Mouse (Mus musculus) regulatory T cell (primary cell): Measurements from ENCODE around the gene Arhgap45.

Experiments used
- in situ Hi-C: fragments of 300-600 bp; cut with MboI, MseI; formaldehyde crosslinking; loops from one replicate; pipeline ENCODE4 v1.15.1; 2025; ENCODE audit warnings: high pct_unique_total_duplicates

Arhgap45 gene

GRCm38 (mm10) chr10:79986232-79986878, 30.1 kb upstream of the Arhgap45 start:
- in situ Hi-C loops = loop anchor here (5.0 to 10.0 kb wide), 2 partner anchors 128 to 156 kb away; partner anchors contain the start of genes Cbarp and Stk11

DNA sequence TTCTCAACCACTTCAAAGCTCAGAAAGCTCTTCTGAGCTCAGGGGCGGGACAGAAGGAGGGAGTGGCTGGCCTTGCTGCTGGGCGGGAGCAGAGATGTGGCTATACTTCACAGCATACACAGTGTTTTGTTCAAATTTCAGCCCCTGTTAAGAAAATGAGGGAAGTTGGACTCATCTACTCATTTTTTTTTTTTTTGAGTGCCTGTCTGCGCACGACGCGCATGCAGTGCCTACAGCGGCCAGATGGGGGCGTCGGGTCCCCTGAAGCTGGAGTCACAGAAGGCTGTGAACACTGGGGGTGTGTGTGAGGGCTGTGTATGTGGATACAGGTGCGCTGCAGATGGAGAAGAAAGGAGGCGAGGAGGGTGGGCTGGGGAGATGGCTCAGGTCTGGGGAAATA, 29.5 kb upstream of the Arhgap45 start:
- in situ Hi-C loops = loop anchor here (5.0 to 10.0 kb wide), 2 partner anchors 128 to 155 kb away; partner anchors contain the start of genes Cbarp and Stk11

DNA sequence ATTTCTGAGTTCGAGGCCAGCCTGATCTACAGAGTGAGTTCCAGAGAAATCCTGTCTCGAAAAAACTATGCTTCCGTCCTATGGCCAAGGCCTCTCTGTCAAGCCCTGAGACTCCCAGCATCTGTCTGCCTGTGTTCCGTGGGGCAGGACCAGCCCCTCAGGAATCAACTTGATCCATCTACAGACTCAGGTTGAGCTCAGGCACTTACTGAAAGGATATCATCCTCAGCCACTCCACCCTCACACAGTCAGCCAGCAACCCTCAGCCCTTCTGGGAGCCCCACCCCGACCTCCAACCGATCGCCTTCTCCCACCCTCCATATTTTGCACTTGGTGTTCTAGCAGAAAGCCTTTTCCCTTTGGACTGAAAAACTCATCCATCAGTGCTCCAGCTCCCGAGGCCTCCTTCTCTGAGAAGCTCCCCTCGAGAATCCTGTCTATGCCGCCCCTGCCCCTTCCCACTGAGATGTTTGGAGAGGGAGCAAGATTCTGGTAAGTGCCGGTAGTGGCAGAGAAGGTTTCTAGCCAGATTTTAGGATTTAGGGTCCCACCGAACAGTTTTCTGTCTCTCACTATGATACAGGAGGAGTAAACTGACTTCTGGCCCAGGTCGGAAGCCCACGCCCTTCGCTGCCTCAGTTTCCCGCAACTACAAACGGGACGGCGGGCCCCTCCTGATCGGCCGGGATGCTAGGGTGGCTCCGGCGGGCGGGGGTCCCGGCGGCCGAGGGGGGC, 28.5 kb upstream of the Arhgap45 start:
- in situ Hi-C loops = loop anchor here (5.0 to 10.0 kb wide), 2 partner anchors 127 to 154 kb away; partner anchors contain the start of genes Cbarp and Stk11

GRCm38 (mm10) chr10:79988506-79989271, 27.8 kb upstream of the Arhgap45 start, which contains the start of gene Cnn2:
Gene Cnn2, plus strand, starts transcription at chr10:79988584.
- in situ Hi-C loops = loop anchor here (5.0 to 10.0 kb wide), 2 partner anchors 126 to 154 kb away; partner anchors contain the start of genes Cbarp and Stk11

DNA sequence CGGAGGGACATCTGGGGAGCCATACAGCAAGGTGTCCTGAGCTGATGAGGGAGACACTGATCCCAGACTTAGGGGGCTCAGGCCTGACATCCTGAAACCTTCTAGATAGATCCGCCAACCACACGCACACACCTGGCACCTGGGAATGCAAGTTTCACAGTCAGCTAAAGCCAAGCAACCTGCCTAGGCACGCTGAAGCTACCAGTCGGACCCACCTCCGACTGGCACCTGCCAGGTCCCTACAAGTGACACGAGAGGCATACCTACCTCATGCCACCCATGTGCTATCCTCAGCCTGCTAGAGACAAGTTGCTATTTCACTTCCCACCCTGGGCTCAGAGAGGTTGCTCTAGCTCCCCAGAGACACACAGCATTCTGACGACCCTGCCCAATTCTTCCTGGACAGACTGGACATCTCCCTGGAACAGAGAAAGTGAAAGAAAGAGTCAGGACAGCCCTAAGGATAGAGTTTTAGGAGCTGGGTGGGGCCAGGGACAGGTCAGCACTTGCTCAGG, 27.1 kb upstream of the Arhgap45 start:
- in situ Hi-C loops = loop anchor here (5.0 to 10.0 kb wide), 2 partner anchors 125 to 153 kb away; partner anchors contain the start of genes Cbarp and Stk11

DNA sequence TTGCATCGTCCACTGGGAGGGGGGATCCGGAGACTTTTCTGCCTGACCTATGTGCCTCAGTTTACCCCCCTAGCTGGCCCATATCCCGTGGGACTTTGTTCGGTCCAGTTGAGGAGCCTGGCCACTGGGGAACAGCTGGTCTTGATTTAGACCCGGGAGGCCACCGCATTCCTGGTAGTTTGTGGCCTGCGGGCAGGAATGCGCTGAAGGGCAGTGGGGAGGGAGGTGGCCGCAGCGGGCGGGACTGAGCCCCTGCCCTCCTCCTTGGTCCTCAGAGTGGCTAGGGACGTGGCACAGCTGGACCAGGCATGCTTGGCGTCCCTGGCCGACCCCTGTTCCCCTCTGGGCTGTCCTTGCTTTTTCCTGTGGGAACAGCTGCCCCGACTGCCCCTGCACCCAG, 26.6 kb upstream of the Arhgap45 start:
- in situ Hi-C loops = loop anchor here (5.0 to 10.0 kb wide), 2 partner anchors 125 to 152 kb away; partner anchors contain the start of genes Cbarp and Stk11

- in situ Hi-C loops = no loop called here
These were observed 25.4 kb upstream of the Arhgap45 start for GRCm38 (mm10) chr10:79991099-79991498.

DNA sequence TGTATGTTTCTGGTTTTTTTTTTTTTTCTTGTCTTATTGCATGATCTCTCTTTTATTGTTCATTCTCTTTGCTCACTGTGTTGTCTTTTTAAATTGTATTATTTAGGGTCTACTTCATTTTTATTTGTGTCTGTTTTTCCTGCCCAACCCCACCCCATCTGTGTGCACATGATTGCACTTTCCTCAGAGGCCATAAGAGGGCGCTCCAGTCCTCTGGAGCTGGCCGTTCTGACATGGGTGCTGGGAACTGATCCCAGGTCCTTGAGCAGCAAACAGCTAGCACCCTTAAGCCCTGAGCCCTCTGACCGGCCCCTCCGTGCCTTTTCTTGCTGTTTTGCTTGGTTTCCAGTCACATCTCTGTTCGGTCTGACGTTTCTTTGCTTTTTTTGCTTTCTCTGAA, 24.9 kb upstream of the Arhgap45 start:
- in situ Hi-C loops = no loop called here

DNA sequence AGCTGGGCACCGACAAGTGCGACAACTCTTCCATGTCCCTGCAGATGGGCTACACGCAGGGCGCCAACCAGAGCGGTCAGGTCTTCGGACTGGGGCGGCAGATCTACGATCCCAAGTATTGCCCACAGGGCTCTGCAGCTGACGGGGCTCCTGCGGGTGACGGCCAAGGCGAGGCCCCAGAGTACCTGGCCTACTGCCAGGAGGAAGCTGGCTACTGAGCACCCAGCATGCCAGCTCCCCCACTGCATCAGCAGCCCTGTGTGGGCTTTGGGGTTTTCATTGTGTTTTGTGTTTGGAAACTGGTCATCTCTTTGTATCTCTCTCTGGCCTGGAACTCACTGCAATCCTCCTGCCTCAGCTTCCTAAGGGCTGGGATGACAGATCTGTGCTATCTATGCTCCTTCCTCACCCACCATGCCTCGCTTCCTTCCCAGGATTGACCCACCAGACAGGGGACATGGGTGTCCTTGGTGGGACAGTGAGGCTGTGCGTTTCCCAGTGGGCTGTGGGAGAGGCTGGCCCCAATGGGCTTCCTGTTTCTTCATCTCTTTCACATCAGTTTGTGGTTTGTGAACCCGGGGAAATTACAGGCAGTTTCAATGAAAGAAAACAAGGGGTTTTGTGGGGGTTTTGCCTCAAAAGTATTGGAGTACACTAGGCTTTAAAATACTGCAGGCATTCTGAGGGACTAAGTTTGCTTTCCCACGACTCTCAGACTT, 21.9 kb upstream of the Arhgap45 start:
- in situ Hi-C loops = no loop called here

DNA sequence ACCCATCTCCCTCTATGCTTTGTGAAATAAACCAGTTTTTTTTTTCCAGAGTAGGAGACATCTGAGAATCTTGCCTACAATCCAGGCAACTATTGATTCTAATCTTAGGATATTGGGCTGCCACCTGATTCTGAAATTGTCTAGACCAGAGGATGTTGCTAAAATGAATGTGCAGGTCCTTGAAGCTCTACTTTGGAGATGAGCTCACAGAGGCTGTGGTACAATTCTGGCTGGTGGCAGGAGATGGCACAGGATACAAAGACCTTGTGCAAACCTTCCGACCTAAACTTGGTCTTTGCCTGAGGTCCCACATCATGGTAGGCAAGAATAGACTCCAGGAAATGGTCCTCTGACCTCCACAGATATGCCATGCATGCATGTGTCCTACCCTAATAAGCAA, 20.8 kb upstream of the Arhgap45 start:
- in situ Hi-C loops = no loop called here

GRCm38 (mm10) chr10:79996272-79997033, 20.0 kb upstream of the Arhgap45 start, which contains the start of gene Abca7:
Gene Abca7, plus strand, starts transcription at chr10:79996494.
- in situ Hi-C loops = no loop called here

DNA sequence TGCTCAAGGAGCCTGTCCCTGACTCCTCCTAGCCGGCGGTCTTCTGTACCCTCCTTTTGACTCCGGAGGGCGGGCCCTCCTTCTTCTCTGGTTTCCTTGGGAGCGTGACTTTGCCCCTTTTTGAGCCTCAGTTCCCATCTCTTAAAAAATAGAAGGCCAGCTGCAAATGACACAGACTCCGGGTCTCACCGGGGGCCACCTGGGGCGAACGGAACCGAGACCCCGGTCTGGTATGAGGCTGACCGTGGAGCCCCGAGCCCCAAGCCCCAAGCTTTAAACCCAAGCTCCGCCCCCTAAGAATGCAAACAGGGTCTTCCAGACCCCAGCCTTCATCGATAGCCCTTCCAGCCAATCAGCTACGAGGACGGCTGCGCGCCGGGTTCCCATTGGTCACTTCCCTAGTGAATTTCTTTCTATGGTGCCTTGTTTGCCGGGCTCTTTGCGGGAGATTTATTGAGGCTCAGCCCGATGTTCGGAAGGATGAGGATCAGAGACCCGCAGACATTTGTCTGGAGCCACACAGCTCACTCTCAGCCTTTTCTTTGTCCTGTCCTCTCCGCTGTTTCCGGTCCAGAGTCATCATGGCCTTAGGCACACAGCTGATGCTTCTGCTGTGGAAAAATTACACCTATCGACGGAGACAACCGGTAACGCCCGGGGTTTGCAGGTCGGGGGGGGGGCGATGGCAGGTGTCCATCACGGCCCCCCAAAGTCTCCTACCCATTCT, 19.3 kb upstream of the Arhgap45 start:
- in situ Hi-C loops = no loop called here

- in situ Hi-C loops = no loop called here
These were observed 18.6 kb upstream of the Arhgap45 start for GRCm38 (mm10) chr10:79997819-79998218.

- in situ Hi-C loops = no loop called here
These were observed 14.5 kb upstream of the Arhgap45 start for GRCm38 (mm10) chr10:80001945-80002344.

- in situ Hi-C loops = no loop called here
These were observed 13.6 kb upstream of the Arhgap45 start for GRCm38 (mm10) chr10:80002829-80003228.

- in situ Hi-C loops = no loop called here
These were observed 12.8 kb upstream of the Arhgap45 start for GRCm38 (mm10) chr10:80003374-80004232.

GRCm38 (mm10) chr10:80004233-80004705, 12.2 kb upstream of the Arhgap45 start:
- in situ Hi-C loops = no loop called here

GRCm38 (mm10) chr10:80011740-80012139, 4.7 kb upstream of the Arhgap45 start:
- in situ Hi-C loops = no loop called here
